Mouse (Mus musculus): ENCODE results near the gene Siva1. TPM values are rescaled to one million over a fixed set of nuclear protein-coding genes. Genes with fewer than 3 reads are reported as not detected.
A peak's percentile ranks its signal among the peaks of the same experiment; 100 is the strongest.

Gene Siva1
- polyA plus RNA-seq, 1 experiment from 2014 or later, result 296 TPM

- ATAC-seq (ENCODE audit: low FRiP score, low TSS enrichment), result no peak
- peaks cover 46% of the 10 kb centered on the region for H3K36me3 ChIP-seq (ENCODE audit: insufficient read depth, low read length)
- H3K4me3 ChIP-seq (ENCODE audit: low read length), result no peak overlapping the region
- H3K9ac ChIP-seq (replicated peaks; ENCODE audit: low read length), result no peak overlapping the region
- H3K4me2 ChIP-seq (replicated peaks; ENCODE audit: low read depth, low read length), result no peak overlapping the region
- no peaks in the 10 kb centered on the region for H3K27me3 ChIP-seq (ENCODE audit: insufficient read depth, low read length)
- 88% methylated on average over 12 of the region's 12 CpGs for WGBS
- H3K9me3 ChIP-seq (ENCODE audit: low read length), result no peaks in the 10 kb centered on the region
- no peak overlapping the region for H3K27ac ChIP-seq (ENCODE audit: low read length)
- H3K4me1 ChIP-seq (ENCODE audit: insufficient read depth, low read length), result peaks cover 75% of the 10 kb centered on the region
Measured at GRCm38 (mm10) chr12:112663716-112664115, 19.2 kb downstream of the Siva1 start.

- Histone ChIP-seq H3K27ac (ENCODE audit: low read length) (no peak overlapping the region), H3K9me3 (ENCODE audit: low read length) (no peaks in the 10 kb centered on the region), H3K4me2 (replicated peaks; ENCODE audit: low read depth, low read length) (no peak overlapping the region), H3K36me3 (ENCODE audit: insufficient read depth, low read length) (peaks cover 46% of the 10 kb centered on the region), H3K4me1 (ENCODE audit: insufficient read depth, low read length) (peaks cover 80% of the 10 kb centered on the region), H3K9ac (replicated peaks; ENCODE audit: low read length) (no peak overlapping the region), H3K4me3 (ENCODE audit: low read length) (no peak overlapping the region), H3K27me3 (ENCODE audit: insufficient read depth, low read length) (no peaks in the 10 kb centered on the region)
- no peak for ATAC-seq (ENCODE audit: low FRiP score, low TSS enrichment)
- 58% methylated on average over 2 of the region's 2 CpGs for WGBS
Measured at GRCm38 (mm10) chr12:112664124-112664523, 19.6 kb downstream of the Siva1 start.

GRCm38 (mm10) chr12:112664656-112665055 is 20.2 kb downstream of the Siva1 start:
- no peak overlapping the region for H3K4me3 ChIP-seq (ENCODE audit: low read length)
- 46% methylated on average over 5 of the region's 5 CpGs for WGBS
- H3K36me3 ChIP-seq (ENCODE audit: insufficient read depth, low read length), result peaks cover 44% of the 10 kb centered on the region
- H3K4me2 ChIP-seq (replicated peaks; ENCODE audit: low read depth, low read length), result no peak overlapping the region
- no peaks in the 10 kb centered on the region for H3K9me3 ChIP-seq (ENCODE audit: low read length)
- no peak overlapping the region for H3K9ac ChIP-seq (replicated peaks; ENCODE audit: low read length)
- H3K27me3 ChIP-seq (ENCODE audit: insufficient read depth, low read length), result no peaks in the 10 kb centered on the region
- H3K4me1 ChIP-seq (ENCODE audit: insufficient read depth, low read length), result peaks cover 85% of the 10 kb centered on the region
- no peak for ATAC-seq (ENCODE audit: low FRiP score, low TSS enrichment)
- no peak overlapping the region for H3K27ac ChIP-seq (ENCODE audit: low read length)

GRCm38 (mm10) chr12:112665445-112665844 is 21.0 kb downstream of the Siva1 start:
- H3K4me1 ChIP-seq (ENCODE audit: insufficient read depth, low read length), result peaks cover 88% of the 10 kb centered on the region
- 0 out of 2 replicates have a peak overlapping the region, but pooled peaks have one; percentile 2 for H3K9ac ChIP-seq (replicated peaks; ENCODE audit: low read length)
- 38% methylated on average over 18 of the region's 18 CpGs for WGBS
- peaks cover 49% of the 10 kb centered on the region for H3K36me3 ChIP-seq (ENCODE audit: insufficient read depth, low read length)
- H3K4me3 ChIP-seq (ENCODE audit: low read length), result no peak overlapping the region
- H3K4me2 ChIP-seq (replicated peaks; ENCODE audit: low read depth, low read length), result no peak overlapping the region
- peak overlapping the region; percentile 20; the same call in 1 of the 2 replicates for H3K27ac ChIP-seq (ENCODE audit: low read length)
- no peak for ATAC-seq (ENCODE audit: low FRiP score, low TSS enrichment)
- H3K27me3 ChIP-seq (ENCODE audit: insufficient read depth, low read length), result no peaks in the 10 kb centered on the region
- no peaks in the 10 kb centered on the region for H3K9me3 ChIP-seq (ENCODE audit: low read length)

GRCm38 (mm10) chr12:112665881-112666544 is 21.5 kb downstream of the Siva1 start:
- no peaks in the 10 kb centered on the region for H3K9me3 ChIP-seq (ENCODE audit: low read length)
- no peak overlapping the region for H3K4me3 ChIP-seq (ENCODE audit: low read length)
- no peak overlapping the region for H3K9ac ChIP-seq (replicated peaks; ENCODE audit: low read length)
- no peaks in the 10 kb centered on the region for H3K27me3 ChIP-seq (ENCODE audit: insufficient read depth, low read length)
- no peak overlapping the region for H3K4me2 ChIP-seq (replicated peaks; ENCODE audit: low read depth, low read length)
- H3K4me1 ChIP-seq (ENCODE audit: insufficient read depth, low read length), result peaks cover 88% of the 10 kb centered on the region
- no peak for ATAC-seq (ENCODE audit: low FRiP score, low TSS enrichment)
- peaks cover 55% of the 10 kb centered on the region for H3K36me3 ChIP-seq (ENCODE audit: insufficient read depth, low read length)
- WGBS, result 85% methylated on average over 9 of the region's 9 CpGs
- peak overlapping the region; percentile 20; the same call in 1 of the 2 replicates for H3K27ac ChIP-seq (ENCODE audit: low read length)

- 70% methylated on average over 10 of the region's 10 CpGs for WGBS
- H3K4me2 ChIP-seq (replicated peaks; ENCODE audit: low read depth, low read length), result no peak overlapping the region
- ATAC-seq (ENCODE audit: low FRiP score, low TSS enrichment), result no peak
- H3K36me3 ChIP-seq (ENCODE audit: insufficient read depth, low read length), result peaks cover 43% of the 10 kb centered on the region
- H3K4me1 ChIP-seq (ENCODE audit: insufficient read depth, low read length), result peaks cover 91% of the 10 kb centered on the region
- no peaks in the 10 kb centered on the region for H3K27me3 ChIP-seq (ENCODE audit: insufficient read depth, low read length)
- no peak overlapping the region for H3K4me3 ChIP-seq (ENCODE audit: low read length)
- H3K9me3 ChIP-seq (ENCODE audit: low read length), result no peaks in the 10 kb centered on the region
- no peak overlapping the region for H3K27ac ChIP-seq (ENCODE audit: low read length)
- no peak overlapping the region for H3K9ac ChIP-seq (replicated peaks; ENCODE audit: low read length)
Measured at GRCm38 (mm10) chr12:112667619-112668297, 23.3 kb downstream of the Siva1 start.

GRCm38 (mm10) chr12:112670718-112671393 is 26.4 kb downstream of the Siva1 start:
- ATAC-seq (ENCODE audit: low FRiP score, low TSS enrichment), result 0 out of 2 replicates have a peak, but pooled peaks have one; percentile 10
- Histone ChIP-seq H3K9me3 (ENCODE audit: low read length) (no peaks in the 10 kb centered on the region), H3K4me1 (ENCODE audit: insufficient read depth, low read length) (peaks cover 82% of the 10 kb centered on the region), H3K9ac (replicated peaks; ENCODE audit: low read length) (peak overlapping the region; percentile 49), H3K4me3 (ENCODE audit: low read length) (no peak overlapping the region; the same call in 1 of the 2 replicates), H3K36me3 (ENCODE audit: insufficient read depth, low read length) (peaks cover 36% of the 10 kb centered on the region), H3K27ac (ENCODE audit: low read length) (peak overlapping the region; percentile 29; the same call in 1 of the 2 replicates), H3K27me3 (ENCODE audit: insufficient read depth, low read length) (no peaks in the 10 kb centered on the region), H3K4me2 (replicated peaks; ENCODE audit: low read depth, low read length) (peak overlapping the region; percentile 72)
- 39% methylated on average over 9 of the region's 9 CpGs for WGBS

- Histone ChIP-seq H3K4me1 (ENCODE audit: insufficient read depth, low read length) (peaks cover 72% of the 10 kb centered on the region), H3K4me2 (replicated peaks; ENCODE audit: low read depth, low read length) (peak overlapping the region; percentile 72), H3K9ac (replicated peaks; ENCODE audit: low read length) (peak overlapping the region; percentile 100), H3K27me3 (ENCODE audit: insufficient read depth, low read length) (no peaks in the 10 kb centered on the region), H3K4me3 (ENCODE audit: low read length) (peak overlapping the region; percentile 99), H3K36me3 (ENCODE audit: insufficient read depth, low read length) (peaks cover 36% of the 10 kb centered on the region), H3K27ac (ENCODE audit: low read length) (peak overlapping the region; percentile 50; the same call in 1 of the 2 replicates), H3K9me3 (ENCODE audit: low read length) (no peaks in the 10 kb centered on the region)
- WGBS, result 73% methylated on average over 7 of the region's 7 CpGs
- no peak for ATAC-seq (ENCODE audit: low FRiP score, low TSS enrichment)
Measured at GRCm38 (mm10) chr12:112671891-112672290, 27.4 kb downstream of the Siva1 start.

- H3K27ac ChIP-seq (ENCODE audit: low read length), result peak overlapping the region; percentile 97
- H3K27me3 ChIP-seq (ENCODE audit: insufficient read depth, low read length), result 0 out of 2 replicates have a peak, but pooled peaks cover 4% of the 10 kb centered on the region
- 3% methylated on average over 21 of the region's 21 CpGs for WGBS
- peaks cover 29% of the 10 kb centered on the region for H3K36me3 ChIP-seq (ENCODE audit: insufficient read depth, low read length)
- H3K9ac ChIP-seq (replicated peaks; ENCODE audit: low read length), result peak overlapping the region; percentile 100
- ATAC-seq (ENCODE audit: low FRiP score, low TSS enrichment), result no peak
- peak overlapping the region; percentile 99 for H3K4me3 ChIP-seq (ENCODE audit: low read length)
- peaks cover 76% of the 10 kb centered on the region for H3K4me1 ChIP-seq (ENCODE audit: insufficient read depth, low read length)
- no peaks in the 10 kb centered on the region for H3K9me3 ChIP-seq (ENCODE audit: low read length)
- peak overlapping the region; percentile 72 for H3K4me2 ChIP-seq (replicated peaks; ENCODE audit: low read depth, low read length)
Measured at GRCm38 (mm10) chr12:112672744-112673575, 28.5 kb downstream of the Siva1 start.

Measured in kidney, embryonic 16.5 days (tissue).